Mouse (Mus musculus) gastrocnemius, adult 18-20 months (tissue): ENCODE measurements around the gene Scg5. TPM values are rescaled to one million over a fixed set of nuclear protein-coding genes. Genes with fewer than 3 reads are reported as not detected.

Experiments
- DNase-seq: peaks from one replicate; pipeline ENCODE4 v3.0.0; 2021; ENCODE audit warnings: low spot score
- total RNA-seq, 2 experiments: library from RNA; stranded (reverse); gene quantifications; 2 replicates each; pipeline ENCODE4 v1.2.3; 2021

The Scg5 gene
- total RNA-seq, 2 experiments from 2014 or later: not detected

DNA sequence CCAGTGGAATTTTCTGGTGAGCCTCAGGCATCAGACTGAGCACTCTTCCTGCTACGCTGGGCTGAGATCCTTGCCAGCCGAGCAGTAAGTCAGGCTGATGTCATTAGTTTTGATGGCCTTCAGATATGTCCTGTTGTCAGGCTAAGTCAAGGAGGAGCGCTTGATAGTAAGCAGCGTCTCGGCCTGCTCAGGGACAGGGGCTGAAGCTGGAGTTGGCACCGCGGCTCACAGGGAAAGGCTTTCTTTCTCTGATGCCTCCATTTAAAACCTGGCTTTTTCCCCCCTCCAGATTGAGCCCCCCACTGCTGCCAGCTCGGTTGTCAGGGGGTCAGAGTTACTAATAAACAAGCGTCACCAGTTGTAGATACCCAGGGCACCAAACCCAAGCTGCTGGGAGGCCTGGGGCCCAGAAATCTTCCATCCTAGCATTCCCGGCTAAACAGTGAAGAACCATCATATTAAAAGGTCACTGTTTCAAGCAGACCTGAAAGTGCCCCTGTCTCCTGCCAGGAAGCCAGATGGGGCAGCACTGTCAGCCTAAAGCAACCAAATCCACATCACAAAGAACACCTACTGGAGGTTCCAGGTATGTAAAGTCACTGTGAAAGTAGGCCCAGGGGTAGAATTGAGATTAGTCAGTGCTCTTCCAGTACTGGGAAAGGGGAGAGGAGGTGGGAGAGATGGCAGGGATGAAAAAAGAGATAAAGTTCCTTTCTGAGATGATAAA is 21.9 kb downstream of the Scg5 start:
- no peak for DNase-seq

DNA sequence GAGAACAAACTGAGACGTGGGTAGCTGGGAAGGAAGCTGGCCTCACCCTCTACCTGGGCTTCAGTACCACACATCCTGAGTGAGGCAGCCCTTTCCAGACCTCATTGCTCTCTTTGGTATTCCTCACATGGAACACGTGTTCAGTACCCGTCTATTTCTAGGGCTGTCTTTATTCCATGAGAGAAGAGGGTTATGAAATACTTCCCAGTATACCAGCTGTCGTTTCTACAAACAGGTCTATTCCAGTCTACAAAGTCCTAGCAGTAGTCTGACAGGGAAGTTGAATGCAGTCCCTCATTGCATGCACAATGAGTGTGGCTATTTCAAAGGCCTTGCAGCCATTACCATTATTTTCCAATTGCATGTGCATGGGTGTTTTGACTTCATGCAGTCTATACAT is 23.2 kb downstream of the Scg5 start:
- DNase-seq: no peak

DNA sequence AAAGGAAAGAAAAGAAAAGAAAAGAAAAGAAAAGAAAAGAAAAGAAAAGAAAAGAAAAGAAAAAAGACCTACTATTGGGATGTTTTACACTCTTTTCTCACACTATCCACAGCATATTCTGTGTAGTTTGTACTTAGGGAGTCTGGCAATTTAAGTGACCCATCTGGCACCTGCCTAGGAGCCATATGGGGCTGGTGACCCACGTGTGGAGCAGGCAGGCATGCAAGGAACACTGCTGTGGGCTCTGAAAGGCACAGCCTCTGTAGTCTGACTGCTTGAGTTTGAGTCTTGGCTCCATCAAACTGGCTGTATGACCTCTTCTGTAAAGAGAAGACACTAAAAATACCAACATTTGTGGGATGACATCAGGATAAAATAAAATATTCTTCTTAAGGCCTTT is 25.2 kb downstream of the Scg5 start:
- DNase-seq: no peak

DNA sequence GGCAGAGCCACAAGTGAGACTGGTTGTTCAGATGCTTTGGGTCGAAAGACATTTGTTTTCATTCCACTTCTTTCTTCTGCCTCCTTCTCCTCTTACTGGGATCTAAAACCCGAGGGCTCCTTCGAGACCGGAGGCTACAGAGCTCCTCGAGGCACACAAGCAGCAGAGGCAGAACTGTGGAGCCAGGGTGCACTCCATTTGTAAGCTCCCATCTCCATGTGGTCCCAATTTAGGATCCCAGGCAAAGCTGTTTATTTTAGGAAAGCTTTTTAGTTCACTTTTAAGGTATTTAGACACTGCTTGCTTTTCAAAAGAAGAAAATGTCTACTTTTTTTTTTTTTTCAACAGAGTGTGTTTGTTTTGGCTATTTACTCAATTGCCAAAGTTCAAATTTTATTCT is 28.1 kb downstream of the Scg5 start:
- DNase-seq: no peak

DNA sequence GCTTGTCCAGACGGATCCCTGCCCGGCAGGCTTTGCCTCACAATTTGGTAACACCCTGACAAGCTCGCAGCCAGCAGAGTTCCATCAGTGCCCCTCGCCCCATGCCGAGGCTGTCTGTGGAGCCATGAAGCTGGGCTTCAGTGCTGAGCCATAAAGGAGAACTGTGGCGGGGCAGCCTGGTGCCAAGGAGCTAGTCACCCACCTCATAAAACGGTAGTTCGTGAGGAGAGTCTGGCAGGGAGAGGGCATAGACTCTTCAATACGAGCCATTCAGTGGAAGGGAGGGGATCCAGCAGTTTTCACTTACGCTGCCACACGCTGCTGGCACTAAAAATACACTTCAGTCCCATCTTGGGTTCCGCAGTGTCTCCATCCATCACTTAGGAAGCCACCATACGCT is 30.3 kb downstream of the Scg5 start:
- DNase-seq: no peak

DNA sequence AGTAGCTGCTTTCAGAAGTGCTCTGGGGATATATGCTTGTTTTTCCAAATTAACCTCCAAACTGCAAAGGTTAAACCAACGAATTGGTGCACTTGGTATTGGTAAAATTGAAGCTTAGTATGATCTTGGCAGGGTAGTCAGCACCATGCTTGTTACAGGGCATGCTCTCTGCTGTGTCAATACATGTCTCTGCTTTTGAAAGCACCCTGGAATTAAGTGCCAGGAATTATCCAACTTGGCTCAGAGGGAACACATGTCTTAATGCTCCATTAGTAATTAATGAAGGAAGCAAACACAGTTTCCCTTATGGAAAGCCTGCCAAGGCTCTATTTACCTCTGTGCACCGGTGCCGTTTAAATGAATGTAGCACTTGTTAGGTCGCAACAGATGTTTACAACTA is 33.7 kb downstream of the Scg5 start:
- DNase-seq: no peak

DNA sequence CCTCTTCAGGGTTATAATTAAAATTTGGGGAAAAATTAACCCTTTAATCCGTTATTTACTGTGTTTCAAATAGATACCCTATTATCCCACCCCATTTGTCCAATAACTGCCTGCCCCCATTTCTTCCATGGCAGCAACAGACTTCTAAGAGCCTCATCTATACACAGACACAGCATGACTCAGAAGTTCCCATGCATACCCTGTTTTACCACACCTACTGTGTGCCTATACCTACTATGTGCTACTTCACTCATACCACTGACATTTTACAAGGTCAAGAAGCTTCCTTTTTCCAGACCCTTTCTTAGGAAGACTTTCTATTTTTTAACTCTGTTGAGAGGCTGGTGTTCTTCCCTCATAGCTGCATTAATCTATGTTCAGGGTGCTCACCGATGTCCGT is 35.4 kb downstream of the Scg5 start:
- DNase-seq: no peak

DNA sequence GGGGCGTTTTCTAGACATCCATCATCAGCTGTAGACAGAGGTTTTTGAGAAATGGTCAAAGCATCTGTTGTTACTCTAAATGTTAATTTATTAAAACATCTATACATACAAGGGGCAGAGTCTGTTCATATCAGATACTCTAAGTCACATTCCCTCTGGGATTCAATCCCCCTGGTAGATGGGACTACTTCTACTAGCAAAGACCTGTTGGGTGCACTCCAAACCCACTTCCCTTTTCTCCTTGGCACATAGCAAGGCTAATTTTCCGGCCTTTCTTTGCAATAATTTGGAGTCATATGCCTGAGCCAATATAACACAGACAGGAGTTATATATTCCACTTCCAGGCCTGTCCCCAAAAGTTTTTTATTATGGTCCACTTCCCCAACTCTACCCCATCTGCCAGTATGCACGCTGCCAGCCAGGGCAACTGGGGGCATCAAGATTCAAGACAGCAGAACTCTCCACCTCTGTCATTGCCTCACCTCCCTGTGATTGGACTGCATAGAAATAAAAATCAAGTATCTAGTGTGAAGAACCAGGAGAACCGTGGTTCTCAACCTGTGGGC is 40.0 kb downstream of the Scg5 start:
- no peak for DNase-seq

DNA sequence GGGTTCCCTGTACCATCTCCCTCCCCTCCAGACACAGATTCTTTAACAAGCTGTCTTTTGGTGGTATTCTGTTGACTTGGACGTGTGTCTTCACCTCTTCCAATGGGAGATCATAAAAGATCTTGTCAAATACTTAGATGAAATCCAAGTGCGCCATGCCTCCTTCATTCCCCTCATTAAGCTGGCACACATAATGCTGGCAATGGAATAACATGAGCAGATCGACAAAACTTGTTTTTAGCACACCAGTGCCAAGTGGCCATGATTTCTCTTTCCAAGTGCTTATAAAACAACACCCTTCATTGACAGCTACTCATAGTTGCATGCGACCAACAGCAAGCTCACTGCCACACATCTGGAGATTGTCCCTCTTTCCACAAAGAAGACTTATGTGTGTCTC is 41.0 kb downstream of the Scg5 start:
- no peak for DNase-seq

DNA sequence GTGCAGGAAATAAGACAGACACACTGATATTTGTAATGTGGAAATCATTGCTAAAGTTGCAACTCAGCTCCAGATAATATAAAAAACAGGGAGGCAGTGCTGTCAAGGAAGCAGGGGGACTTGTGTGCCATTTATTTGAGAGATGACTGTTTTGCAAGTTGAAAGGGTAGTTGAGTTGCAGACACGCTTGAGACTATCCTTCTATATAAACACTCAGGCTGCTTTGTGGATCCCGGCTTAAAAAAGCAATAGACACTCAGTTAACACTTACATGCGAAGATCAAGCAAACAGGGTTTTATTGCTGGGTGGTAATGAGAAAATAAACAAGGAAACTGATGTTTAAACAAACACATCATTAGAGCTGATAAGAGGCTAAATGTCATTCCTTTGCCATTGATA is 44.1 kb downstream of the Scg5 start:
- no peak for DNase-seq

DNA sequence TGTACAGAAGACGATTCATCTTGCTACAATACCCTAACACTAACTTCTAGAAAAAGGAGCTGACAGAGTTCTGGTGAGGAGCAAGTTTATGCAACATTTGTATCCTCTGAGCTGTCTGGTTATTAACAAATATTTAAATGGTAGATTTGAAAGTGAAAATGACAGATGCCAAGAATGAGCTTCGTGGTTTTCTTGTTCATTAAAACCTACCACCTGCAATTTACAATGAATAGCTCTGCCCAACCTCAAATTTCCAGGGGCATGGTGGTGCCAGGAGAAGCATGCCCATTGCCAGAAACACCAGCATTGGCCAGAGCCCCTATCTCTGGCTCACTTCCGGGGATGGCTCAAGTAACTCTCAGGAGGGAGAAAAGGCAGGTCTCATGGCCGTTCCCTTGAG is 47.4 kb downstream of the Scg5 start:
- DNase-seq: no peak

DNA sequence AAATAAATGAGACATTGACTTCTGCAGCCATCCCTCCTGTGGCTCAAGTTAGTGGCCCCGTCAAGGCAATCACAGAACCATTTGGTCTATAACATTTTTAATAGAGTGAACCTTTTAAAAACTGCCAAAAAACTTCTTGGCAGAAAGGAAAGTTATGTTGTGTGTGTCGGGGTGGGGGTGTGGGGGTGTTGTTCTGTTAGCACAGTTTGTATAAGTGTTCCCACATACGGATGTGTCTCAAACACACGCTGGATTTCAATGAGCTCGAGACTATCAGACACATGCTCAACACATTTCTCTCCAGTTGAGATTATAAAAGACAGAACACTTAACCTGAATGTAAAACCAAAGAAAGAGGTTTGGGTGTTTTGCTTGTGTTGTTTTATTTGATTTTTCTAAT is 47.8 kb downstream of the Scg5 start:
- DNase-seq: no peak

DNA sequence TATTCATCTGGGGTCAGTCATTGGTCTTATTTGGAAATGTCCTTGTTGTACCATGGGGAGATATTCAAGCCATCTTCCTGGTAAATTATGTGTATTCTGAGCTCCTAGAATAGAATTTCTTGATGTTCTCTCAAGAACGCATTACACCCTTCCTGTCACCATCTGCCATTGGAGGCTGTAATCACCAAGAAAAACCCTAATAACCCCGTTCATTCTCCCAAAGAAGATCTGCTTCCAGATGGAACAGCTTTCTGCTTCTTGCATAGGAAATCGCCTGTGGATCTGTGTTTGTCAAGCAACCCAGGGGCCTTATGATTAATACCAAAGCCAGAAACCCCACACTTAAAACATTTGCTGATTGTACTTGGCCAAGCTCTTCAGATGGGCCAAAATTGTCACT is 49.6 kb downstream of the Scg5 start:
- no peak for DNase-seq

DNA sequence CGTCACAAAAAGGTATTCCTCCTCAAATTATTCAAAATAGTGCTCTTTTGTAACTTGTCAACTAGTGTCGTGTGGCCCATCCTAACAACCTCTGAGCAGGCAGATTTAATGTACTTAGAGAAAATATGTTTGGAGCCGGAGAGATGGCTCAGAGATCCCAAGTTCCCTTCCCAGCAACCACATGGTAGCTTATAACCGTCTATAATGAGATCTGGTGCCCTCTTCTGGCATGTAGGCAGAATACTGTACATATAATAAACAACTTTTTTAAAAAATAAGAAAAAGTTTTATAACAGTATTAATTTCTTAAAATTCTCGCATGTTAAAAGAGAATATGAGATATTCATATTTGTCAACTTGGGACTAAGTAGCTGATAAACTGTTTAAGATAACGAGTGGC is 50.9 kb downstream of the Scg5 start:
- no peak for DNase-seq

DNA sequence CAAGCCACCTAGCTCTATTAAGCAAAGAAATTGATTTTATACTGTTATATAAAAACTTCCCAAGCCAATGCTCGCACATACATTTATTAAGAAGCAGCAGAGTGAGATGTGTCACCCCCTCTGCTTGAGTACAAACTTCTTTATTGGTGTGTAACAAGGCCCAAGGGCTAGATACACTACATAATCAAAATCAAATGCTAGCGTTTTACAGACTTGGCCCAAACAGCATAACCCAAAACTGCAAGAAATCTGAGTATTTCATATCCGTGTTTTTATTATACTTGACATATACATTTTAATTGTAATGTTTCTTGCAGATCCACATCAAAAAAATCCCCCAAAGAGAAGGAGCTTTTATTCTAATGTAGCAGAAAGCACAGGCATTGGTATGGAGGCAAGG is 52.6 kb downstream of the Scg5 start:
- DNase-seq: no peak

DNA sequence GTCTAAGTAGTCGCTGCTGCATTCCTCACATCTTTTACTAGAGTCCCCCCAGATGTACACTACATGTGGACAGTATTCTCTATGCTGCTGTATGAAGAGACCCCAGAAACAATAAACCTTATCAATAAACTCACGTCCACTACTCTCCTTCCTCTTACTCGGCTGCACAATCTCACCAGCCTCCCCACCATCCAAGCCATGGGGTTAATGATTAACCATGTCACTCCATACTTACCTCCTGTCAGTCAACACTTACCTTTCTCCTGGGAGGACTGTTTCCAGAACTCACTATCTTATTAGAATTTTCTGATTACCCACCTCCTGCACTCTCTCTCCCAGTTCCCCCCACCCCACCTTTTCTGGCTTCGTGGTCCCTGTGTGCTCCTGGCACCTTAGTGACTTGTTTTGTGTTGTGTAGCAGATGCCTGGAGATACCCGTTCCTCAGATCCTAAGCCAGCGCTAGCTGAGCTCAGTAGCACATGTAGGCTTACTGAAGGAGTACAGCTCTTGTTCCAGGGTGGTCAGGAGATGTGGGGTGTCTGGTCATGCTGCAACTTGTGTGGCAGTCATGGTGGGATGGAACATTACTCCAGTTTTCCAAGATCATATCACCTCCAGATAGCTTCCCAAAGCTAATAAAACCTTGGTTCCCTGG is 54.6 kb downstream of the Scg5 start:
- no peak for DNase-seq

DNA sequence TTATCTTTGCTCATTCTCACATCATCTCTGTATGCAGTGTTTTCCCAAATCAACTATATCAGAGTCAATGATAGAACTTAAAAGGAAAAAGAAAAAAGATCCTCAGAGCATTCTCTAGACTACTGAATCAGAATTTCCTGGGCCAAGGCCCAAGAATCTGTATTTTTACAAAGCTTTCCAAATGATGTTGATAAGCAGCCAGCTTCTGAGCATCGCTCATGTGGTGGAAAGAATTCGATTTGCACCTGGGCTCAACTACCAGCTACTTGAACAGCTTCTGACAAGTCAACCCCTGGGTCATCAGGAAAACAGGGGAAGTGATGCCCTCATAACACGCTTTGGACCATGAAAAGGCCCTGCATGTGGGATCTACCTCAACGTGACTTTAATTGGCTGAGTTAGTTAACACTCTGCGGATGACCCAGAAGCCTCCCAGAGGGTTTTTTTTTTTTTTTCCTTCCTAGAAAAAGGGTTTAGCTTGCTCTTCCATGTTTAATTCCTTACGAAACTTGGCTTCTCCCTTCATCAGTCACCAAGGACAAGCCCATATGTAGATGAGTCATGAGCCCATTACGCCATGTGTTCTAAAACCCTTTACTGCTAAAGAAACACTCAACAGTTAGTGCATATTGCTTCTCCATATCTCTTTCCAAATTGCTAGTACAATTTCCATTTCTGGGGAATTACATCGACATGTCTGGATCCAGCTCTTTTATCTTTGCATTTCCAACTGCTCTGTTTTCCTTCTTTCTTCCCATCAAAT is 60.2 kb downstream of the Scg5 start:
- no peak for DNase-seq

DNA sequence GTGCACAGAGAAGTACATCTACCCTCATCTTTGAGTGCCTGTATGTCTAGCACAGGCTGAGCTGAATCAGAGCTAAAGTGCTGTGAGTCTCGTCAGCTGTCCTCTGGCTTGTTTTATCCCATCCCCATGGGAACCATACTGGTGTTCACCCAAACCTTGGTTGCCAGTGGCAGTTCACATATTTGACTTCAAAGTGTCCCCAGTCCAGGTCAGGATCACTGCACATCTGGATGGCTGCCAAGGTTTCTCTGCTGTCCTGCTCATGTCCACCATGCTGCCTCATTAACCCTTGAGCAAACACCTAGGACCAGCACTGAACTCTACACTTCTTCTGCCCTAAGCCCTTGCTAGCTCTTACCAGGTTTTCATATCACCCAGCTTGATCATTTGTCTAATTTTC is 63.0 kb downstream of the Scg5 start:
- no peak for DNase-seq

DNA sequence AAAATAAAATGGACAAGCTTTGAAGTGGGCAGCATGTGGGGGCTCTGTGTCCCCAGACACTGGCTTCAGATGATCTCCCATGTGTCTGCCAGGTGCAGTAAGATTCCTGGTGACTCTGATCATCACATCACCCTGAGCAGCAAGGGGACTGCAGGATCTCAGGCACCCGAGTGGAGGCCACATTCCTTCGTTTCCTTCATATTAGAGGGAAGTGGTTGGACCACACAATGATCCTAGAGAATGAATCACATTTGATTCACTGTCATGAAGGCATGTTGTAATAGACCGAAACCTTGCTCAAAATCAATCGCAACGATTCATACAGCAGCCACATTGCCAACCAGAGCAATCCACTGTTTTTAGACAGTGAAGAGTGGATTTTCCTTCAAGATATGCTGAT is 64.0 kb downstream of the Scg5 start:
- DNase-seq: no peak

DNA sequence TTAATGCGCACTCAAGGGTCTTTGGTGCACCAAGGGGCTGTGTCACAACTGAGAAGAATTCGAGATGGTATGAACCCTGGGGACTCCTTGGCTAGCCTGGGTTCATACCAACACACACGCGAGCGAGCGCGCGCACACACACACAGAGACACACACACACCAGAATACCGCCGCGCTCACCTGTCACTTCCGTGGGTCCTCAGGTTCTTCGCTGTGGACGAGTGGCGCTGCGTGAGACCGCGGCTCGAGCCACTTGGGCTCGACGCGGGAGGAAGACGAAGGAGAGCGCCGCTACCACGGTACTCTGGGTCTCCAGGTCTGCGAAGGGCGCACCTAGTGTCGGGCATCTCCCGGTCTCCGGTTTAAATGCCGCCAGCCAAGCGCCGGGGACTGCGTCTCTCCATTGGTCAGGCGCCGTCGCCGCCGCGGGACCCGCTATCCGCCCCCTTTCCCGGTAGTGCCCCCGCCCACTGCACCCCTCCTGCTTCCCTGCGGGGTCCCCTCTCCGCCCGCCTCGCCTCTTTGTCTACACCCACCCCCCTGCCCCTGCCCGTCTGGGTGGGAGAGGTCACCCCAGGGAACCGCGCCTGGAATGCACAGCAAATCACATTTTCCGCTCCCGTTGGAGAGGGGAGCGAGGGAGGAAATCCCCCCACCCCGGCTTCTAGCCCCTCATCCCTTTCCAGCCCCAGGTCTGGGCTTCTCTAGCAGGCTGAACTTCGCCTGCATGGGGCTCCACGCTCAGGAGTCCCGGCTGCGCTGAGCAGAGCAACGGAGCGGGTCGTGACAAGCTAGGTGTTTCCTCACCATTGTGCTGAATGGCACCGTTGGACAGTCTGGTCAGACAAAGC is 70.4 kb downstream of the Scg5 start, which contains the start of gene Grem1:
Gene Grem1, minus strand, starts transcription at position 336 of the 851 bp plus-strand sequence.
- no peak for DNase-seq

DNA sequence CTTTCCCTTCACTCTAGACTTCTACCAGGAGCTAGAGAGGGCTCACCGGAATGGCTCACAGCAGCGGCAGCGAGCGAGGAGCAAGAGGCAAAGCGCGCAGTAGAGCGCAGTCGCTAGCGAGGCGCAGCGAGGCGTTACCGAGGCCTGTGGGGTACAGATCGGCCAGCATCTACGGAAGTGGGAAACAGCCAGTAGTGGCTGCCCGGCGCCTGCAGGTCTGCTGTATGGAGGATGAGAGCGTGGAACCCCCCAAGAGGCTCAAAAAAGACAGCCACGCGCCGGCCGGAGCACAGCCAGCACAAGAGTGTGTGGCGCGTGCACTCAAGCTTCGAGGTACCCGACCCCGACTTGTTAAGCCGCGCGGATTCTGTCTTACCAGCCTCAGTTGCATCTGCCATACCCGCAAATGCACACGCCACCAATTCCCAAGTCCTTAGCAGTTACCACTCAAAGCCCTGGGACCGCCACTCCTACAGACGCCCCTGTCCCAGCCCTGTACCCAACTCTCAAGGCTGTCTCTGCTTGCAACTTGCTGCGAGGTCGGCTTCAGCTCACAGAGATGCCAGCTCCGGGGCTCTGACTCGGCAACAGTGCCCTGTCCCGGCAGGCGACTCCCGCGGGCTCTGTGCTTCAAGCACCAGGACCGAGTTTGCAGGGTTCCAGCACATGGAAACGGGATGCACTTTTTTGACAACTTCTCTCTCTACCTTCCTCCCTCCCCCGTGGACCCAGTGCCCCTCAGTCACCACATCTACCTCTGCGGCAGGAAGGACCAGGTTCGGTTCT is 71.2 kb downstream of the Scg5 start:
- DNase-seq: no peak
